Mouse (Mus musculus) adrenal gland, postnatal 10 days (tissue): ENCODE data around the gene Gm17571. TPM values are rescaled to one million over a fixed set of nuclear protein-coding genes. Genes with fewer than 3 reads are reported as not detected.
A peak's percentile ranks its signal among the peaks of the same experiment; 100 is the strongest.

Source experiments
- DNase-seq: peaks from one replicate; pipeline ENCODE4 v3.0.0; 2021; ENCODE audit warnings: mixed read lengths
- total RNA-seq, 2 experiments: library from RNA; stranded (reverse); gene quantifications; 2 replicates each; pipeline ENCODE4 v1.2.3; 2021

The Gm17571 gene
- total RNA-seq, 2 experiments from 2014 or later = not detected

DNA sequence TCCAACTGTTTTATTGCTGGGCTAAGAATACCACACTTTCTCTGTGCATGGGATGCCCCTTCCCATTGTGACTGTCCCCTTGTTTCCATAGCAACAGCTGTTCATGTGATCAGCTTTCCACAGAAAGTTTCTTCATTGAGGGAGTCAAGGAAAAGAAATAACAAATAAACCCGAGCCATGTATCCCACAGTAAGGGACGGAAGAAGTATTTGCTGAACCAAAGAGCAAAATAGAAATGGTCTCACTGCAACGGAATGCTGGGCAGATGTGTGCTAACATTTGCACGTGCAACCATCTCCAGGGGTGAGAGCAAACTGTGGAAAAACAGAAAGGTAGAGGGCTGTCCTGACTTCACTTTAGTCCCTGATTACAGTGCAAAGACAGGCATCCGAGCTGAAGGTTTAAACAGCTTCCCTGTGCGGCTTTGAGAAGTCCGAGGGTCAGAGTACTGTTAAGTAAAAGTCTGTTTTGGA is 8.1 kb upstream of the Gm17571 start:
- DNase-seq = no peak

- no peak for DNase-seq
Measured at GRCm38 (mm10) chr9:13448716-13449115, 2.2 kb upstream of the Gm17571 start.

- no peak for DNase-seq
Measured at GRCm38 (mm10) chr9:13446236-13446635, 317 bp downstream of the Gm17571 start.

- DNase-seq = no peak
Measured at GRCm38 (mm10) chr9:13443484-13444211, 2.9 kb downstream of the Gm17571 start.

DNA sequence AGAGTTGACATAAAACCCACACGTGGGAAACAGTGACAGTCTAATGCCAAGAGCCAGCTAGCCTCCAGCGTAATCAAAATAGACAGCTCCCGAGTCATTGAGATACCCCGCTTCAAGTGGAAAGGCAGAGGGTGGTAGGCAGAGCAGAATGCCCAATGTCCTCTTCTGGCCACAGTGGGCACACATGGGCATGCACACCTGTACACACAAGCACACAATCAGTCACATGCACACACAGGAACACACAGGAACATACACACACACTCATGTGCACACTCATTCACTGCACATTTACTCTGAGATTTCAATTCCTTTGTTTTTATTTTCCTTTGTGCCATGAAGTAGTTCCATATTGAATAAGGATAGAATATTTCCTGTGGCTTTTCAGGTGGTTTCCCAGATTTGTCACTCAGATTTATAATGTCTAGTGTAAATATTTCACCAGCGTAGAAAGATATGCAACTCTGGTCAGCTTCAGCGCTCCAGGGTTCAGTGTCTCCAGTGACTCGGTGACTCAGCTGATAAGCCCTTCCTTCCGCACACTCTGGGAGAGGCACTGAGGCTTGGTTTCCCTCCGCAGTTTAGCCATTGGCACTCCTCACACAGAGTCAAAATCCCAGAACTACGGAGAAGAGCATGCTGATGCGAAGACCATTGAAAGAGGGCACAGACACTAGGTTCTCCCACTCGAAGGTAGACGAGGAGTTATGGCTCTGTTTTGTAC is 4.4 kb downstream of the Gm17571 start:
- peak; percentile 39 for DNase-seq

GRCm38 (mm10) chr9:13440911-13441310 is 5.6 kb downstream of the Gm17571 start:
- no peak for DNase-seq

DNA sequence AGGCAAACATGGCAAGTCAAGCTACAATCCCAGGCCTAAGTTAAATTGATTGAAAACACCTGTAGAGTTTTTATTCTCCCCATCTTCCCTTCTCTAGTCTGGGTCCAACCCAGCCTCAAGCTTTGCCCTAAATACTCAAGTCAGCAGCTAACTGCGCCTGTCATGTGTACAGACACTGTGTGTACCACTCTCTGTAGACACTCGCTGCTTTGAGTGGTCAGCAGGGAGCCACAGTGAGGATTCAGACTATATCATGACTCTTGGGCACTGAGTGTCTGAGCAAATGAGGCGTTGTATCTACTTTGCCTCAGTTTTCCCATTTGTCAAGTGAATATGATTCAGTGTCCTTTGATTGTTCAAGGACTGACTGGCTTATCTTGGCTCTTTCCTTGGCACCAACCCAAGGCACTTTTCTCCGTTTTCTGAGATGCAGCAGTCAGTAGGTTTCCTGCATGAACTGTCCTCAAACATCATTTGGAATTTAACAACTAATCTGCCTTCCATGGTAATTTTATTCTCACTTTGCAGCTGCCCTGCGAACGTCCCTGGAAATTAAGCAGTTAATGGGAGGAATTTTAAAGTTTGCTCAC is 13.0 kb downstream of the Gm17571 start:
- peak; percentile 71 for DNase-seq

DNA sequence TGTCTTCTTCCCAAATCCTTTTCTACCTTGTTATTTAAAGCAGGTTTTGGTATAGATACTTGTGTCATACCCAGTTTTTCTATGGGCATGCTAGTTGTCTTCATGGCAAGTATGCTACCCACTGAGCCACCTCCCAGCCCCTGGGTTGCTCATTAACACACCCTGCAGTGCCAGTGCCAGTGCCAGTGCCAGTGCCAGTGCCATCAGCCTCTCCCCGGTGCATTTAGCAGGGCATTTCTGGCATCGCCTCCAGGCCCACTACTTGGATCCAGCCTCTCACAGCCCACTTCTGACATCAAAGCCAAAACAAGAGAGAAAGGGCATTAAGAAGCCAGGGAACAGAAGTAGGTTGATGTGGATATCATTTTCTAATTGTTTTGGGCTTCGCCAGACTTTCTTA is 14.9 kb downstream of the Gm17571 start:
- DNase-seq = no peak

- no peak for DNase-seq
Measured at GRCm38 (mm10) chr9:13430744-13431143, 15.8 kb downstream of the Gm17571 start.

GRCm38 (mm10) chr9:13430302-13430701 is 16.3 kb downstream of the Gm17571 start:
- no peak for DNase-seq

GRCm38 (mm10) chr9:13429477-13430125 is 17.0 kb downstream of the Gm17571 start:
- DNase-seq = no peak

- DNase-seq = peak; percentile 80
Measured at GRCm38 (mm10) chr9:13425031-13425940, 21.3 kb downstream of the Gm17571 start.

- no peak for DNase-seq
Measured at GRCm38 (mm10) chr9:13414230-13414766, 32.3 kb downstream of the Gm17571 start.

Other genes starting within 250 kb of the Gm17571 start
- 10 to 100 TPM in 1 of 2 experiments, 1 to 10 TPM in 1; 6.8 to 10.2 TPM for gene Jrkl, start 200.9 kb downstream of the Gm17571 start, total RNA-seq
- 10 to 100 TPM; 12.8 to 18.6 TPM for gene Ccdc82, start 199.8 kb downstream of the Gm17571 start, total RNA-seq
- 1 to 10 TPM; 7.4 to 9.4 TPM for gene Maml2, start 148.8 kb downstream of the Gm17571 start, total RNA-seq